Mouse (Mus musculus) MEL (cell line): ENCODE results near the gene Fbxw2. TPM values are rescaled to one million over a fixed set of nuclear protein-coding genes. Genes with fewer than 3 reads are reported as not detected.

Experiments used
- DNase-seq: peaks from one replicate; pipeline ENCODE4 v3.0.0; 2011; ENCODE audit warnings: low read depth, low spot score
- H3K27ac ChIP-seq: 2 replicates; pipeline ENCODE4 v1.5.1; 2012; ENCODE audit warnings: low read depth, mild to moderate bottlenecking, control low read depth, low read length, moderate library complexity; ENCODE audit not compliant: control insufficient read depth
- H3K27me3 ChIP-seq, 2 experiments: fragments of 150-350 bp in 1 of 2; sonication (generic) in 1 of 2; 2 replicates each; pipeline ENCODE4 v1.6.1; 2012; ENCODE audit warnings: low read length in 2 of 2, mild to moderate bottlenecking in 2 of 2, improper control_type of control experiment in 1 of 2, moderate library complexity in 1 of 2; ENCODE audit not compliant: insufficient read depth in 2 of 2, control insufficient read depth in 1 of 2
- H3K36me3 ChIP-seq, 2 experiments: 2 replicates each; pipeline ENCODE4 v1.6.1; 2012 to 2014; ENCODE audit warnings: low read length in 2 of 2, improper control_type of control experiment in 1 of 2, inconsistent platforms in 1 of 2, mild to moderate bottlenecking in 1 of 2; ENCODE audit not compliant: insufficient read depth in 2 of 2, control insufficient read depth in 1 of 2
- H3K4me1 ChIP-seq, 2 experiments: fragments of 150-350 bp in 1 of 2; sonication (generic) in 1 of 2; 2 replicates each; pipeline ENCODE4 v1.6.1; 2012; ENCODE audit warnings: low read length in 2 of 2, improper control_type of control experiment in 1 of 2, mild to moderate bottlenecking in 1 of 2; ENCODE audit not compliant: insufficient read depth in 2 of 2, control insufficient read depth in 1 of 2
- H3K4me3 ChIP-seq, 2 experiments: fragments of 150-350 bp in 1 of 2; sonication (generic) in 1 of 2; 2 replicates each; pipeline ENCODE4 v1.5.1; 2012; ENCODE audit warnings: low read depth in 2 of 2, low read length in 2 of 2, mild to moderate bottlenecking in 2 of 2, moderate library complexity in 2 of 2, control low read depth in 1 of 2, improper control_type of control experiment in 1 of 2; ENCODE audit not compliant: control insufficient read depth in 1 of 2, insufficient read depth in 1 of 2
- H3K79me2 ChIP-seq: 2 replicates; pipeline ENCODE4 v1.6.1; 2012; ENCODE audit warnings: mild to moderate bottlenecking, low read length, moderate library complexity; ENCODE audit not compliant: control insufficient read depth, poor library complexity, insufficient read depth
- H3K9ac ChIP-seq: 2 replicates; pipeline ENCODE4 v1.6.1; 2012; ENCODE audit warnings: low read depth, mild to moderate bottlenecking, control low read depth, low read length, moderate library complexity; ENCODE audit not compliant: control insufficient read depth, poor library complexity, severe bottlenecking
- H3K9me3 ChIP-seq: fragments of 150-350 bp; sonication (generic); replicated peaks from 2 replicates; pipeline ENCODE4 v1.6.1; 2012; ENCODE audit warnings: mild to moderate bottlenecking, low read length, improper control_type of control experiment, moderate library complexity; ENCODE audit not compliant: insufficient read depth
- CHD1 ChIP-seq: IDR thresholded peaks from 2 replicates; pipeline ENCODE4 v1.6.1; 2012; ENCODE audit warnings: low read depth, mild to moderate bottlenecking, inconsistent platforms, low read length, improper control_type of control experiment
- CHD2 ChIP-seq: IDR thresholded peaks from 2 replicates; pipeline ENCODE4 v1.6.1; 2011; ENCODE audit warnings: low read length, improper control_type of control experiment
- CTCF ChIP-seq, 3 experiments: IDR thresholded peaks in 2 of 3; conservative IDR thresholded peaks in 1 of 3; 2 replicates each; pipeline ENCODE4 v1.5.1; 2011 to 2012; ENCODE audit warnings: low read length in 3 of 3, low read depth in 2 of 3, mild to moderate bottlenecking in 2 of 3, improper control_type of control experiment in 1 of 3, inconsistent platforms in 1 of 3, mixed read lengths in 1 of 3, moderate library complexity in 1 of 3; ENCODE audit not compliant: control insufficient read depth in 1 of 3, insufficient read depth in 1 of 3, poor library complexity in 1 of 3, severe bottlenecking in 1 of 3
- E2F4 ChIP-seq: IDR thresholded peaks from 2 replicates; pipeline ENCODE4 v1.6.1; 2011; ENCODE audit warnings: low read depth, low read length, improper control_type of control experiment, borderline replicate concordance
- EP300 ChIP-seq, 2 experiments: IDR thresholded peaks; 2 replicates each; pipeline ENCODE4 v1.6.1; 2011; ENCODE audit warnings: improper control_type of control experiment in 2 of 2, low read length in 2 of 2, low read depth in 1 of 2, mild to moderate bottlenecking in 1 of 2
- ETS1 ChIP-seq: IDR thresholded peaks from 2 replicates; pipeline ENCODE4 v1.6.1; 2012; ENCODE audit warnings: low read depth, mild to moderate bottlenecking, inconsistent platforms, low read length, improper control_type of control experiment, moderate library complexity
- GABPA ChIP-seq: IDR thresholded peaks from 2 replicates; pipeline ENCODE4 v1.6.1; 2012; ENCODE audit warnings: low read depth, mild to moderate bottlenecking, inconsistent platforms, low read length, improper control_type of control experiment, moderate library complexity
- GATA1 ChIP-seq: IDR thresholded peaks from 2 replicates; pipeline ENCODE4 v1.6.1; 2011; ENCODE audit warnings: low read depth, low read length, improper control_type of control experiment
- HCFC1 ChIP-seq: IDR thresholded peaks from 2 replicates; pipeline ENCODE4 v1.6.1; 2012; ENCODE audit warnings: low read depth, mild to moderate bottlenecking, inconsistent platforms, low read length, improper control_type of control experiment, moderate library complexity
- JUND ChIP-seq: IDR thresholded peaks from 2 replicates; pipeline ENCODE4 v1.6.1; 2011; ENCODE audit warnings: low read depth, mild to moderate bottlenecking, improper control_type of control experiment, low read length
- KAT2A ChIP-seq: conservative IDR thresholded peaks from 2 replicates; pipeline ENCODE4 v1.6.1; 2012; ENCODE audit warnings: low read depth, low read length, improper control_type of control experiment, inconsistent platforms
- MAFK ChIP-seq: IDR thresholded peaks from 2 replicates; pipeline ENCODE4 v1.6.1; 2011; ENCODE audit warnings: low read depth, mild to moderate bottlenecking, low read length, improper control_type of control experiment, borderline replicate concordance
- MAX ChIP-seq: IDR thresholded peaks from 2 replicates; pipeline ENCODE4 v1.6.1; 2011; ENCODE audit warnings: low read length, improper control_type of control experiment
- MAZ ChIP-seq: IDR thresholded peaks from 2 replicates; pipeline ENCODE4 v1.6.1; 2012; ENCODE audit warnings: low read depth, mild to moderate bottlenecking, inconsistent platforms, low read length, improper control_type of control experiment
- MEF2A ChIP-seq: IDR thresholded peaks from 2 replicates; pipeline ENCODE4 v1.6.1; 2014; ENCODE audit warnings: low read depth, mild to moderate bottlenecking, inconsistent platforms, low read length, improper control_type of control experiment; ENCODE audit not compliant: poor library complexity, insufficient replicate concordance, severe bottlenecking; ENCODE audit errors: extremely low read depth
- MXI1 ChIP-seq: IDR thresholded peaks from 2 replicates; pipeline ENCODE4 v1.6.1; 2011; ENCODE audit warnings: mild to moderate bottlenecking, low read depth, low read length, improper control_type of control experiment
- MYB ChIP-seq: IDR thresholded peaks from 2 replicates; pipeline ENCODE4 v1.6.1; 2011; ENCODE audit warnings: mild to moderate bottlenecking, low read depth, low read length, improper control_type of control experiment
- MYC ChIP-seq: IDR thresholded peaks from 2 replicates; pipeline ENCODE4 v1.6.1; 2011; ENCODE audit warnings: low read depth, mild to moderate bottlenecking, low read length, improper control_type of control experiment, moderate library complexity
- NRF1 ChIP-seq: IDR thresholded peaks from 2 replicates; pipeline ENCODE4 v1.6.1; 2014; ENCODE audit warnings: low read depth, mild to moderate bottlenecking, inconsistent platforms, low read length, improper control_type of control experiment, moderate library complexity; ENCODE audit not compliant: poor library complexity, insufficient read depth, severe bottlenecking
- POLR2A ChIP-seq, 2 experiments: IDR thresholded peaks; 2 replicates each; pipeline ENCODE4 v1.6.1; 2011 to 2012; ENCODE audit warnings: low read length in 2 of 2, mild to moderate bottlenecking in 2 of 2, control low read depth in 1 of 2, improper control_type of control experiment in 1 of 2, low read depth in 1 of 2, moderate library complexity in 1 of 2; ENCODE audit not compliant: control insufficient read depth in 1 of 2, insufficient read depth in 1 of 2, poor library complexity in 1 of 2
- POLR2AphosphoS2 ChIP-seq: IDR thresholded peaks from 2 replicates; pipeline ENCODE4 v1.6.1; 2011; ENCODE audit warnings: low read length, improper control_type of control experiment
- POLR2AphosphoS5 ChIP-seq: IDR thresholded peaks from 2 replicates; pipeline ENCODE4 v1.6.1; 2012; ENCODE audit warnings: low read depth, borderline replicate concordance, mild to moderate bottlenecking, inconsistent platforms, low read length, moderate library complexity, mixed read lengths
- RAD21 ChIP-seq: IDR thresholded peaks from 2 replicates; pipeline ENCODE4 v1.6.1; 2011; ENCODE audit warnings: mild to moderate bottlenecking, low read depth, low read length, improper control_type of control experiment
- RCOR1 ChIP-seq: IDR thresholded peaks from 2 replicates; pipeline ENCODE4 v1.6.1; 2012; ENCODE audit warnings: low read depth, mild to moderate bottlenecking, inconsistent platforms, low read length, improper control_type of control experiment
- SIN3A ChIP-seq: IDR thresholded peaks from 2 replicates; pipeline ENCODE4 v1.6.1; 2012; ENCODE audit warnings: low read length, improper control_type of control experiment, inconsistent platforms
- SMC3 ChIP-seq: IDR thresholded peaks from 2 replicates; pipeline ENCODE4 v1.6.1; 2011; ENCODE audit warnings: low read depth, low read length, improper control_type of control experiment
- TAL1 ChIP-seq: IDR thresholded peaks from 2 replicates; pipeline ENCODE4 v1.6.1; 2012; ENCODE audit warnings: mild to moderate bottlenecking, inconsistent platforms, low read length, moderate library complexity, mixed read lengths
- TBP ChIP-seq: IDR thresholded peaks from 2 replicates; pipeline ENCODE4 v1.8.0; 2011; ENCODE audit warnings: low read depth, low read length, improper control_type of control experiment
- TCF12 ChIP-seq: IDR thresholded peaks from 2 replicates; pipeline ENCODE4 v1.6.1; 2014; ENCODE audit warnings: low read depth, mild to moderate bottlenecking, inconsistent platforms, low read length, improper control_type of control experiment, moderate library complexity
- USF1 ChIP-seq: IDR thresholded peaks from 2 replicates; pipeline ENCODE4 v1.6.1; 2014; ENCODE audit warnings: low read depth, mild to moderate bottlenecking, inconsistent platforms, low read length, improper control_type of control experiment, moderate library complexity
- USF2 ChIP-seq, 2 experiments: IDR thresholded peaks; 2 replicates each; pipeline ENCODE4 v1.6.1; 2011 to 2012; ENCODE audit warnings: improper control_type of control experiment in 2 of 2, low read length in 2 of 2, borderline replicate concordance in 1 of 2, inconsistent platforms in 1 of 2, low read depth in 1 of 2, mild to moderate bottlenecking in 1 of 2; ENCODE audit not compliant: insufficient read depth in 1 of 2
- ZC3H11A ChIP-seq: IDR thresholded peaks from 2 replicates; pipeline ENCODE4 v1.6.1; 2012; ENCODE audit warnings: low read depth, mild to moderate bottlenecking, inconsistent platforms, low read length, improper control_type of control experiment
- ZKSCAN1 ChIP-seq: IDR thresholded peaks from 2 replicates; pipeline ENCODE4 v1.6.1; 2012; ENCODE audit warnings: low read depth, mild to moderate bottlenecking, inconsistent platforms, low read length, improper control_type of control experiment, moderate library complexity
- ZMIZ1 ChIP-seq: IDR thresholded peaks from 2 replicates; pipeline ENCODE4 v1.6.1; 2012; ENCODE audit warnings: low read depth, mild to moderate bottlenecking, inconsistent platforms, low read length, improper control_type of control experiment, moderate library complexity
- ZNF384 ChIP-seq: IDR thresholded peaks from 2 replicates; pipeline ENCODE4 v1.6.1; 2012; ENCODE audit warnings: low read depth, mild to moderate bottlenecking, inconsistent platforms, low read length, improper control_type of control experiment
- polyA plus RNA-seq, 2 experiments: library from polyadenylated mRNA; stranded (reverse) in 1 of 2; unstranded in 1 of 2; fragments of >175 nt in 1 of 2; fragments of >200 nt in 1 of 2; gene quantifications; 2 replicates each; pipeline versions ENCODE4 v1.2.1 to v1.2.4; 2012; ENCODE audit warnings: low replicate concordance in 2 of 2, low read depth in 1 of 2; ENCODE audit not compliant: insufficient read length in 2 of 2, insufficient read depth in 1 of 2, missing spikeins in 1 of 2
- total RNA-seq: library from RNA; depleted of rRNA; stranded (reverse); fragments of 300-350 nt; gene quantifications from 2 replicates; pipeline ENCODE4 v1.2.3, GENCODE M21; 2012

Fbxw2 gene
- total and polyA plus RNA-seq, 3 experiments: 43.7 to 101 (median 49.7) TPM

- peaks cover 10 to 25% of the 10 kb centered on the region in 2 experiments for H3K4me1 ChIP-seq
- H3K9me3 ChIP-seq: no peaks in the 10 kb centered on the region
- peak within 1 kb of the TSS; percentile 100 for H3K9ac ChIP-seq
- H3K4me3 ChIP-seq: peak within 1 kb of the TSS; percentile 100
- peaks cover 39% of the 10 kb centered on the region for H3K79me2 ChIP-seq
- peaks cover 0 to 29% of the 10 kb centered on the region in 2 experiments; a peak in 2 of 4 replicates for H3K36me3 ChIP-seq
- DNase-seq: peak; percentile 64
- peaks cover 0 to 2% of the 10 kb centered on the region in 2 experiments; a peak in 2 of 4 replicates for H3K27me3 ChIP-seq
- peak within 1 kb of the TSS; percentile 83 for H3K27ac ChIP-seq
- TF ChIP-seq POLR2A (IDR thresholded peaks at IDR 0.05; ENCODE audit: control insufficient read depth in 1 of 2, insufficient read depth in 1 of 2, low read depth in 1 of 2, low read length in 2 of 2, poor library complexity in 1 of 2) (0 out of 4 replicates have a peak, but pooled peaks of 1 of the 2 experiments have one; percentile 7), MXI1 (peak; percentile 76), MAFK (no peak), EP300 (IDR thresholded peaks at IDR 0.05; ENCODE audit: low read depth in 1 of 2, low read length in 2 of 2) (no peak; a peak in 1 of 4 replicates), TBP (peak; percentile 54), E2F4 (no peak), ZNF384 (peak; percentile 54), MEF2A (no peak), GATA1 (no peak), CTCF (IDR thresholded peaks at IDR 0.05 in 2 of 3, conservative IDR thresholded peaks at IDR 0.05 in 1 of 3; ENCODE audit: control insufficient read depth in 1 of 3, insufficient read depth in 1 of 3, low read depth in 2 of 3, low read length in 3 of 3, poor library complexity in 1 of 3, severe bottlenecking in 1 of 3) (no peak), NRF1 (no peak), MAZ (no peak), POLR2AphosphoS2 (peak; percentile 51), MYB (no peak), RCOR1 (no peak), GABPA (no peak), TAL1 (no peak), ZC3H11A (no peak), HCFC1 (no peak; the same call in 1 of the 2 replicates), USF2 (IDR thresholded peaks at IDR 0.05; ENCODE audit: borderline replicate concordance in 1 of 2, insufficient read depth in 1 of 2, low read depth in 1 of 2, low read length in 2 of 2) (no peak), RAD21 (no peak), MAX (0 out of 2 replicates have a peak, but pooled peaks have one; percentile 50), SMC3 (no peak), JUND (peak; percentile 99), ZKSCAN1 (no peak), ZMIZ1 (no peak), KAT2A (no peak), CHD1 (peak; percentile 94), POLR2AphosphoS5 (no peak), TCF12 (no peak), MYC (0 out of 2 replicates have a peak, but pooled peaks have one; percentile 46), USF1 (no peak), CHD2 (peak; percentile 14; the same call in 1 of the 2 replicates), SIN3A (peak; percentile 60), ETS1 (no peak)
Observed at GRCm38 (mm10) chr2:34754551-34755358, 71.4 kb downstream of the Fbxw2 start, which contains the start of gene Gapvd1. Gapvd1 (minus strand) TSS chr2:34755232.
